Mouse (Mus musculus) cerebellum, adult 2 months (tissue): ENCODE measurements around the gene Sema4d. TPM values are rescaled to one million over a fixed set of nuclear protein-coding genes. Genes with fewer than 3 reads are reported as not detected.
"Not testable (repeated sequence)": the region's sequence is repeated elsewhere in the genome, so short reads cannot be mapped to it uniquely, and the experiment has no call there.

Experiments used
- DNase-seq, 2 experiments: peaks; one replicate each; pipeline ENCODE4 v3.0.0; 2021
- H3K27ac ChIP-seq: fragments of 200-500 bp; 2 replicates; pipeline ENCODE4 v1.5.1; 2012; ENCODE audit warnings: low read length, control low read depth, inconsistent platforms; ENCODE audit not compliant: insufficient read depth
- H3K27me3 ChIP-seq: fragments of 200-500 bp; 2 replicates; pipeline ENCODE4 v1.6.1; 2012; ENCODE audit warnings: inconsistent platforms, mild to moderate bottlenecking, low read length, moderate library complexity; ENCODE audit not compliant: control insufficient read depth, insufficient read depth
- H3K4me1 ChIP-seq: fragments of 200-500 bp; 2 replicates; pipeline ENCODE4 v1.6.1; 2011; ENCODE audit warnings: low read length; ENCODE audit not compliant: control insufficient read depth, insufficient read depth
- H3K4me3 ChIP-seq: fragments of 200-500 bp; replicated peaks from 2 replicates; pipeline ENCODE3; 2011; ENCODE audit warnings: mild to moderate bottlenecking, low read depth, low read length, control low read depth; ENCODE audit not compliant: insufficient read depth
- CTCF ChIP-seq: fragments of 200-500 bp; IDR thresholded peaks from 2 replicates; pipeline ENCODE4 v1.5.1; 2011; ENCODE audit warnings: low read depth, mild to moderate bottlenecking, control low read depth, low read length, moderate library complexity, borderline replicate concordance; ENCODE audit not compliant: insufficient read depth
- POLR2A ChIP-seq: fragments of 200-500 bp; IDR thresholded peaks from 2 replicates; pipeline ENCODE4 v1.6.1; 2011; ENCODE audit warnings: low read length, control low read depth, borderline replicate concordance; ENCODE audit not compliant: insufficient read depth
- WGBS: fragments of 180-500 bp; shearing (Covaris S2); methylation state at CpG from one replicate; pipeline ENCODE4 v1.1.7; 2018; 5-methylcytosine and 5-hydroxymethylcytosine counted together
- polyA plus RNA-seq: library from polyadenylated mRNA; depleted of rRNA; stranded (reverse); fragments of >200 nt; gene quantifications from 2 replicates; pipeline ENCODE4 v1.2.3, GENCODE M21; 2012

The Sema4d gene
- polyA plus RNA-seq, 1 experiment, result 116 TPM

GRCm38 (mm10) chr13:51834520-51834919, 41.0 kb upstream of the Sema4d start:
- WGBS, result 87% methylated on average over 2 of the region's 2 CpGs
- no peak overlapping the region for H3K4me3 ChIP-seq
- TF ChIP-seq CTCF, result no peak
- no peak for TF ChIP-seq POLR2A
- peaks cover 30% of the 10 kb centered on the region for H3K4me1 ChIP-seq
- no peak overlapping the region for H3K27ac ChIP-seq
- no peaks in the 10 kb centered on the region for H3K27me3 ChIP-seq
- DNase-seq, result no peak

GRCm38 (mm10) chr13:51834024-51834423, 40.5 kb upstream of the Sema4d start:
- H3K27ac ChIP-seq, H3K27me3 ChIP-seq, H3K4me3 ChIP-seq: not testable (repeated sequence)
- TF ChIP-seq CTCF, result peak; percentile 38; the same call in 1 of the 2 replicates
- DNase-seq, result peak in 1 of 2 experiments; percentile 53
- 57% methylated on average over 8 of the region's 8 CpGs for WGBS
- H3K4me1 ChIP-seq, result peaks cover 30% of the 10 kb centered on the region

- peaks cover 30% of the 10 kb centered on the region for H3K4me1 ChIP-seq
- no peak overlapping the region for H3K27ac ChIP-seq
- H3K4me3 ChIP-seq, result no peak overlapping the region
- no peaks in the 10 kb centered on the region for H3K27me3 ChIP-seq
- no peak for TF ChIP-seq POLR2A
- no peak for TF ChIP-seq CTCF
- DNase-seq, result peak; percentile 92 to 93
- 12% methylated on average over 2 of the region's 2 CpGs for WGBS
Measured at GRCm38 (mm10) chr13:51833611-51834010, 40.1 kb upstream of the Sema4d start.

- Histone ChIP-seq H3K27ac (no peak overlapping the region), H3K27me3 (no peaks in the 10 kb centered on the region), H3K4me1 (peaks cover 30% of the 10 kb centered on the region), H3K4me3 (no peak overlapping the region)
- 92% methylated on average over 6 of the region's 6 CpGs for WGBS
- TF ChIP-seq POLR2A (no peak), CTCF (peak; percentile 11; the same call in 1 of the 2 replicates)
- DNase-seq, result no peak
Measured at GRCm38 (mm10) chr13:51832491-51832890, 38.9 kb upstream of the Sema4d start.

- WGBS, result 7% methylated on average over 10 of the region's 10 CpGs
- Histone ChIP-seq H3K4me1 (peaks cover 30% of the 10 kb centered on the region), H3K4me3 (no peak overlapping the region), H3K27me3 (no peaks in the 10 kb centered on the region), H3K27ac (peak overlapping the region; percentile 62; the same call in 1 of the 2 replicates)
- peak; percentile 65 for DNase-seq
- TF ChIP-seq POLR2A (no peak), CTCF (peak; percentile 60; the same call in 1 of the 2 replicates)
Measured at GRCm38 (mm10) chr13:51830744-51831450, 37.4 kb upstream of the Sema4d start.

- no peak for DNase-seq
- Histone ChIP-seq H3K27me3 (no peaks in the 10 kb centered on the region), H3K4me1 (no peaks in the 10 kb centered on the region), H3K27ac (no peak overlapping the region), H3K4me3 (no peak overlapping the region)
- 63% methylated on average over 8 of the region's 8 CpGs for WGBS
- no peak for TF ChIP-seq CTCF
- TF ChIP-seq POLR2A, result no peak
Measured at GRCm38 (mm10) chr13:51823822-51824495, 30.4 kb upstream of the Sema4d start.

GRCm38 (mm10) chr13:51821988-51822387, 28.4 kb upstream of the Sema4d start:
- Histone ChIP-seq H3K27me3 (no peaks in the 10 kb centered on the region), H3K4me3 (no peak overlapping the region), H3K4me1 (no peaks in the 10 kb centered on the region; the same call in 1 of the 2 replicates), H3K27ac (no peak overlapping the region)
- no peak for DNase-seq
- TF ChIP-seq POLR2A (no peak), CTCF (no peak)
- WGBS, result 67% methylated on average over 3 of the region's 3 CpGs

GRCm38 (mm10) chr13:51819351-51819750, 25.8 kb upstream of the Sema4d start:
- TF ChIP-seq CTCF (no peak), POLR2A (no peak)
- no peak overlapping the region for H3K4me3 ChIP-seq
- WGBS, result 76% methylated on average over 6 of the region's 6 CpGs
- no peak overlapping the region for H3K27ac ChIP-seq
- H3K4me1 ChIP-seq, result peaks cover 8% of the 10 kb centered on the region; the same call in 1 of the 2 replicates
- no peaks in the 10 kb centered on the region for H3K27me3 ChIP-seq
- DNase-seq, result no peak
